Mouse (Mus musculus) adrenal gland, adult 10 weeks (tissue): ENCODE measurements around the gene Gp1ba. TPM values are rescaled to one million over a fixed set of nuclear protein-coding genes. Genes with fewer than 3 reads are reported as not detected.

Experiments
- polyA plus RNA-seq: library from polyadenylated mRNA; stranded (reverse); fragments of 350-450 nt; fragmentation: Illumina TruSeq; extraction: RNeasy Lipid Tissue Mini Kit (QIAGEN cat#74804); gene quantifications from one replicate; pipeline ENCODE4 v1.2.3, GENCODE M21; 2014; ENCODE audit warnings: low read depth, low replicate concordance

The Gp1ba gene
- polyA plus RNA-seq = not detected

GRCm38 (mm10) chr11:70638714-70639278 is at the start of gene Gp1ba:
Gene Gp1ba (plus strand): TSS chr11:70639122.

GRCm38 (mm10) chr11:70615516-70616093 is 23.3 kb upstream of the Gp1ba start, which contains the start of gene 4930544D05Rik:
Gene 4930544D05Rik (plus strand): TSS chr11:70615848.

GRCm38 (mm10) chr11:70619101-70619500 is 19.8 kb upstream of the Gp1ba start, which contains the start of gene Chrne:
Gene Chrne (minus strand): TSS chr11:70619216.

GRCm38 (mm10) chr11:70646691-70647650 is 8.0 kb downstream of the Gp1ba start, which contains the start of the genes Rnf167 and Slc25a11:
Gene Rnf167 (plus strand): TSS chr11:70647235.
Gene Slc25a11 (minus strand): TSS chr11:70647479.

GRCm38 (mm10) chr11:70654198-70654922 is 15.4 kb downstream of the Gp1ba start, which contains the start of gene Pfn1:
Gene Pfn1 (minus strand): TSS chr11:70654644.

GRCm38 (mm10) chr11:70656964-70657363 is 18.0 kb downstream of the Gp1ba start, which contains the start of gene Eno3:
Gene Eno3 (plus strand): TSS chr11:70657202.

GRCm38 (mm10) chr11:70668771-70669505 is 30.0 kb downstream of the Gp1ba start, which contains the start of gene Spag7:
Gene Spag7 (minus strand): TSS chr11:70669416.

GRCm38 (mm10) chr11:70687601-70688199 is 48.8 kb downstream of the Gp1ba start, which contains the start of gene Camta2:
Gene Camta2 (minus strand): TSS chr11:70688105.

Other genes starting within 250 kb of the Gp1ba start
- 8.9 TPM for gene Pelp1, start 229.1 kb upstream of the Gp1ba start, polyA plus RNA-seq
- gene Arrb2, start 206.5 kb upstream of the Gp1ba start, polyA plus RNA-seq = 2.3 TPM
- 5.6 TPM for gene Med11, start 187.2 kb upstream of the Gp1ba start, polyA plus RNA-seq
- gene Zmynd15, start 179.7 kb upstream of the Gp1ba start, polyA plus RNA-seq = 0.35 TPM
- gene Cxcl16, start 179.1 kb upstream of the Gp1ba start, polyA plus RNA-seq = 10.3 TPM
- not detected for gene Tm4sf5, start 133.9 kb upstream of the Gp1ba start, polyA plus RNA-seq
- not detected for gene Vmo1, start 124.5 kb upstream of the Gp1ba start, polyA plus RNA-seq
- not detected for gene Gltpd2, start 119.9 kb upstream of the Gp1ba start, polyA plus RNA-seq
- 23.1 TPM for gene Psmb6, start 113.8 kb upstream of the Gp1ba start, polyA plus RNA-seq
- gene Gm40193, start 106.2 kb upstream of the Gp1ba start, polyA plus RNA-seq = not detected
- gene Pld2, start 99.1 kb upstream of the Gp1ba start, polyA plus RNA-seq = 1.0 TPM
- gene Mink1, start 76.2 kb upstream of the Gp1ba start, polyA plus RNA-seq = 2.2 TPM
- gene 4930544D05Rik, start 23.3 kb upstream of the Gp1ba start, polyA plus RNA-seq = not detected
- not detected for gene Chrne, start 19.9 kb upstream of the Gp1ba start, polyA plus RNA-seq
- gene Rnf167, start 8.1 kb downstream of the Gp1ba start, polyA plus RNA-seq = 33.4 TPM
- gene Slc25a11, start 8.4 kb downstream of the Gp1ba start, polyA plus RNA-seq = 30.6 TPM
- 121 TPM for gene Pfn1, start 15.5 kb downstream of the Gp1ba start, polyA plus RNA-seq
- 2.7 TPM for gene Eno3, start 18.1 kb downstream of the Gp1ba start, polyA plus RNA-seq
- gene Spag7, start 30.3 kb downstream of the Gp1ba start, polyA plus RNA-seq = 39.1 TPM
- 0.87 TPM for gene Camta2, start 49.0 kb downstream of the Gp1ba start, polyA plus RNA-seq
- gene Inca1, start 61.0 kb downstream of the Gp1ba start, polyA plus RNA-seq = 3.7 TPM
- 32.8 TPM for gene Kif1c, start 61.4 kb downstream of the Gp1ba start, polyA plus RNA-seq
- gene Zfp3, start 125.1 kb downstream of the Gp1ba start, polyA plus RNA-seq = 4.4 TPM
- 1.6 TPM for gene Scimp, start 173.5 kb downstream of the Gp1ba start, polyA plus RNA-seq
- 341 TPM for gene Rabep1, start 205.7 kb downstream of the Gp1ba start, polyA plus RNA-seq